ENCODE assay signal across 12 mouse cellular contexts in genomic region chr5:130757517-130757916, GRCm38 (mm10).
DNase-seq lines count a peak whose midpoint lies in the region; ATAC-seq and TF ChIP-seq lines count a peak whose summit lies in the region.
"Had no signal": no experiment of that assay in that cellular context is flagged by ENCODE, and none has a peak within 500 bp of the region (broad histone marks: within the 10 kb centered on the region; RNA-seq: fewer than 3 reads in every experiment).

No protein-coding gene starts in this region.

- peak; percentile 48 for TF ChIP-seq CTCF in forebrain, postnatal 0 days (IDR thresholded peaks at IDR 0.05; ENCODE audit: low read depth)
- TF ChIP-seq CTCF in E14TG2a.4 (conservative IDR thresholded peaks at IDR 0.05; ENCODE audit: low read length): peak; percentile 97

- no peak overlapping the region for H3K4me3 ChIP-seq in forebrain, postnatal 0 days (ENCODE audit: low read depth, low read length)
- no peak overlapping the region for H3K4me3 ChIP-seq in forebrain, embryonic 16.5 days (replicated peaks; ENCODE audit: low read length)
- H3K4me3 ChIP-seq in limb, embryonic 11.5 days (ENCODE audit: low read depth, low read length): no peak overlapping the region
- H3K4me3 ChIP-seq in limb, embryonic 10.5 days: no peak overlapping the region
- H3K4me3 ChIP-seq in E14TG2a.4 (replicated peaks; ENCODE audit: low read length): no peak overlapping the region
- H3K4me3 ChIP-seq in embryonic facial prominence, embryonic 10.5 days: no peak overlapping the region
- H3K4me3 ChIP-seq: erythroblast, embryonic 14.5 days had no signal

- no peak overlapping the region for H3K27ac ChIP-seq in forebrain, postnatal 0 days (ENCODE audit: low read depth, low read length)
- no peak overlapping the region for H3K27ac ChIP-seq in forebrain, embryonic 16.5 days (ENCODE audit: low read length)
- no peak overlapping the region for H3K27ac ChIP-seq in limb, embryonic 11.5 days (replicated peaks; ENCODE audit: low read depth, low read length)
- H3K27ac ChIP-seq in limb, embryonic 10.5 days: no peak overlapping the region
- no peak overlapping the region for H3K27ac ChIP-seq in embryonic facial prominence, embryonic 10.5 days (replicated peaks)

- H3K4me1 ChIP-seq in forebrain, postnatal 0 days (ENCODE audit: insufficient read depth): no peaks in the 10 kb centered on the region
- H3K4me1 ChIP-seq in forebrain, embryonic 16.5 days (replicated peaks; ENCODE audit: control insufficient read depth, insufficient read depth, low read length): no peaks in the 10 kb centered on the region
- H3K4me1 ChIP-seq in limb, embryonic 11.5 days (ENCODE audit: control insufficient read depth, insufficient read depth, low read length): no peaks in the 10 kb centered on the region
- H3K4me1 ChIP-seq in limb, embryonic 10.5 days: no peaks in the 10 kb centered on the region
- 0 out of 2 replicates have a peak, but pooled peaks cover 3% of the 10 kb centered on the region for H3K4me1 ChIP-seq in E14TG2a.4 (replicated peaks; ENCODE audit: low read depth, low read length)
- no peaks in the 10 kb centered on the region for H3K4me1 ChIP-seq in embryonic facial prominence, embryonic 10.5 days

- no peak overlapping the region for H3K4me2 ChIP-seq in forebrain, postnatal 0 days (ENCODE audit: low read depth)
- H3K4me2 ChIP-seq in forebrain, embryonic 16.5 days (ENCODE audit: low read length): no peak overlapping the region
- H3K4me2 ChIP-seq in limb, embryonic 11.5 days (ENCODE audit: low read depth, severe bottlenecking): no peak overlapping the region
- H3K4me2 ChIP-seq: midbrain, embryonic 11.5 days had no signal

- DNase-seq in forebrain, postnatal 0 days: peak; percentile 22
- peak; percentile 43 for DNase-seq in limb, embryonic 11.5 days (ENCODE audit: low spot score)
- no peak for DNase-seq in limb, embryonic 10.5 days (ENCODE audit: low spot score)
- peak; percentile 11 for DNase-seq in embryonic facial prominence, embryonic 10.5 days (ENCODE audit: low spot score)
- no peak for DNase-seq in kidney, postnatal 25 days
- DNase-seq: cerebellum, adult 18-20 months; heart, postnatal 14 days had no signal

- no peak overlapping the region for H3K9ac ChIP-seq in forebrain, postnatal 0 days
- H3K9ac ChIP-seq in forebrain, embryonic 16.5 days (replicated peaks; ENCODE audit: low read depth, low read length): no peak overlapping the region
- no peak overlapping the region for H3K9ac ChIP-seq in limb, embryonic 11.5 days (ENCODE audit: low read length)

- H3K27me3 ChIP-seq in forebrain, postnatal 0 days (ENCODE audit: insufficient read depth, low read length): no peaks in the 10 kb centered on the region
- H3K27me3 ChIP-seq in forebrain, embryonic 16.5 days (replicated peaks; ENCODE audit: control insufficient read depth, insufficient read depth, low read length): no peaks in the 10 kb centered on the region
- H3K27me3 ChIP-seq in limb, embryonic 11.5 days (ENCODE audit: control insufficient read depth, insufficient read depth, low read length): no peaks in the 10 kb centered on the region
- no peaks in the 10 kb centered on the region for H3K27me3 ChIP-seq in limb, embryonic 10.5 days (ENCODE audit: low read depth, poor library complexity, severe bottlenecking)
- no peaks in the 10 kb centered on the region for H3K27me3 ChIP-seq in E14TG2a.4 (ENCODE audit: insufficient read depth, low read length)
- no peaks in the 10 kb centered on the region for H3K27me3 ChIP-seq in embryonic facial prominence, embryonic 10.5 days (replicated peaks; ENCODE audit: low read depth, poor library complexity, severe bottlenecking)

- H3K36me3 ChIP-seq in forebrain, postnatal 0 days (ENCODE audit: insufficient read depth): no peaks in the 10 kb centered on the region
- H3K36me3 ChIP-seq in forebrain, embryonic 16.5 days (ENCODE audit: control insufficient read depth, insufficient read depth): no peaks in the 10 kb centered on the region
- no peaks in the 10 kb centered on the region for H3K36me3 ChIP-seq in limb, embryonic 11.5 days (ENCODE audit: control insufficient read depth, insufficient read depth, low read length)
- no peaks in the 10 kb centered on the region for H3K36me3 ChIP-seq in limb, embryonic 10.5 days
- no peaks in the 10 kb centered on the region for H3K36me3 ChIP-seq in E14TG2a.4 (ENCODE audit: insufficient read depth, low read length)
- H3K36me3 ChIP-seq in embryonic facial prominence, embryonic 10.5 days (replicated peaks): no peaks in the 10 kb centered on the region

- ATAC-seq in forebrain, postnatal 0 days: no peak
- no peak for ATAC-seq in forebrain, embryonic 16.5 days
- ATAC-seq in limb, embryonic 11.5 days (ENCODE audit: insufficient number of reproducible peaks, low FRiP score, low TSS enrichment, low read depth): no peak
- ATAC-seq in activated CD4-positive, CD25-positive, alpha-beta regulatory T cell, adult 4 months: no peak

- 90% methylated on average over 3 of the region's 3 CpGs for WGBS in forebrain, postnatal 0 days
- WGBS in forebrain, embryonic 16.5 days: 87% methylated on average over 3 of the region's 3 CpGs
- WGBS in limb, embryonic 11.5 days: 90% methylated on average over 3 of the region's 3 CpGs
- WGBS in limb, embryonic 10.5 days: 91% methylated on average over 3 of the region's 3 CpGs
- WGBS in embryonic facial prominence, embryonic 10.5 days: 90% methylated on average over 3 of the region's 3 CpGs

- H3K9me3 ChIP-seq in forebrain, postnatal 0 days (ENCODE audit: low read length): no peaks in the 10 kb centered on the region
- no peaks in the 10 kb centered on the region; the same call in 1 of the 2 replicates for H3K9me3 ChIP-seq in forebrain, embryonic 16.5 days (ENCODE audit: control insufficient read depth, low read length)
- no peaks in the 10 kb centered on the region for H3K9me3 ChIP-seq in limb, embryonic 11.5 days (ENCODE audit: control insufficient read depth, low read length)
- no peaks in the 10 kb centered on the region for H3K9me3 ChIP-seq in limb, embryonic 10.5 days (replicated peaks)
- H3K9me3 ChIP-seq in E14TG2a.4 (ENCODE audit: low read length): no peaks in the 10 kb centered on the region
- no peaks in the 10 kb centered on the region for H3K9me3 ChIP-seq in embryonic facial prominence, embryonic 10.5 days

Comparison
In these comparisons a context has a peak if more than half of its experiments do, and no peak if none do; other contexts are left out.
1. DNase-seq: peak in forebrain, postnatal 0 days (single experiment), limb, embryonic 11.5 days (single experiment) and embryonic facial prominence, embryonic 10.5 days (single experiment); none in limb, embryonic 10.5 days (single experiment) and kidney, postnatal 25 days (0 of 2).